Comparison of ENCODE assay signal across 7 mouse cellular contexts in the genomic region with DNA sequence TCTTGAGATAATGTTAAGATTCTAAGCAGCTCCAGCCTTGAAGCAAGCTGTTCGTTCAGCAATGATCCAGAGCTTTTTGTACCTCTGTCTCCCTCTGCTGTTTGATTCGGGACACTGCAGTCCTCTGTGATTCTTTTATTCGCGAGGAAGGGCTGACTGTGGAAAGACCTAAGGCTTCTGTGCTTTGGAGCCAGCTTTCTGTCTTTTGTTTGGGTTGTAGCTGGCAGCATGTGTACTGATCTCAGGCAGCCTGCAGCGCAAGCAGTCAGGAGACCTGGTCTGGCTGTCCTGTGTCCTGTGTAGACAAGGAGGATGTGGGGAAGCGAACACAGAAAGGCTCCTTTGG. TPM values are rescaled to one million over a fixed set of nuclear protein-coding genes. Genes with fewer than 3 reads are reported as not detected.
DNase-seq lines count a peak whose midpoint lies in the region; ATAC-seq and TF ChIP-seq lines count a peak whose summit lies in the region.

No protein-coding gene starts in this region.

- peak overlapping the region; percentile 70 for H3K4me2 ChIP-seq in intestine, postnatal 0 days (replicated peaks; ENCODE audit: low read depth)
- peak overlapping the region; percentile 84 for H3K4me2 ChIP-seq in midbrain, embryonic 11.5 days

- peak; percentile 75 for ATAC-seq in granulocyte monocyte progenitor cell, adult 5-6 weeks (replicated peaks; ENCODE audit: poor library complexity, severe bottlenecking)
- peak; percentile 54; the same call in 1 of the 2 replicates for ATAC-seq in intestine, postnatal 0 days
- peak; percentile 79 for ATAC-seq in midbrain, embryonic 11.5 days (ENCODE audit: low FRiP score)

- whole genome bisulfite sequencing in intestine, postnatal 0 days, result 8% methylated on average over 6 of the region's 6 CpGs
- WGBS in midbrain, embryonic 11.5 days, result 9% methylated on average over 6 of the region's 6 CpGs

- peak; percentile 74 for DNase-seq in adrenal gland, postnatal 10 days
- peak; percentile 83 for DNase-seq in embryo, embryonic 9.5 days (ENCODE audit: extremely low spot score)
- peak; percentile 72 to 81 for DNase-seq in left cerebral cortex, postnatal 36 days (ENCODE audit: low spot score in 2 of 2)
- DNase-seq in midbrain, embryonic 11.5 days (ENCODE audit: low spot score, missing footprints), result peak; percentile 99
- DNase-seq in skeletal muscle tissue, adult 2 months (ENCODE audit: low read depth, low spot score), result peak; percentile 47

- no peaks in the 10 kb centered on the region for H3K9me3 ChIP-seq in intestine, postnatal 0 days (ENCODE audit: control insufficient read depth)
- no peaks in the 10 kb centered on the region for H3K9me3 ChIP-seq in midbrain, embryonic 11.5 days (ENCODE audit: control insufficient read depth, low read length)

- peak overlapping the region; percentile 27 for H3K4me3 ChIP-seq in intestine, postnatal 0 days (ENCODE audit: low read depth, low read length)
- H3K4me3 ChIP-seq in midbrain, embryonic 11.5 days (ENCODE audit: low read depth, low read length), result no peak overlapping the region

- no peak overlapping the region for H3K27ac ChIP-seq in intestine, postnatal 0 days (ENCODE audit: low read depth, low read length)
- H3K27ac ChIP-seq in midbrain, embryonic 11.5 days (ENCODE audit: low read depth, low read length), result no peak overlapping the region

- no peak overlapping the region for H3K9ac ChIP-seq in intestine, postnatal 0 days (ENCODE audit: low read depth, low read length)
- peak overlapping the region; percentile 61 for H3K9ac ChIP-seq in midbrain, embryonic 11.5 days (ENCODE audit: low read length)

- intact Hi-C loops in left cerebral cortex, postnatal 36 days (cut with DNase I), result loop anchor here (5.0 kb wide), 1 partner anchor 141 kb away; no protein-coding TSS in a partner anchor

- peak; percentile 89 for TF ChIP-seq CTCF in intestine, postnatal 0 days (IDR thresholded peaks at IDR 0.05; ENCODE audit: low read depth)

- no peaks in the 10 kb centered on the region for H3K27me3 ChIP-seq in intestine, postnatal 0 days (replicated peaks; ENCODE audit: control insufficient read depth, insufficient read depth, low read length)
- no peaks in the 10 kb centered on the region; the same call in 1 of the 2 replicates for H3K27me3 ChIP-seq in midbrain, embryonic 11.5 days (ENCODE audit: control insufficient read depth, insufficient read depth, low read length)

- H3K36me3 ChIP-seq in intestine, postnatal 0 days (ENCODE audit: control insufficient read depth, insufficient read depth), result no peaks in the 10 kb centered on the region
- no peaks in the 10 kb centered on the region for H3K36me3 ChIP-seq in midbrain, embryonic 11.5 days (ENCODE audit: control insufficient read depth, insufficient read depth, low read length)

- H3K4me1 ChIP-seq in intestine, postnatal 0 days (replicated peaks; ENCODE audit: control insufficient read depth, insufficient read depth, low read length), result peaks cover 6% of the 10 kb centered on the region
- no peaks in the 10 kb centered on the region for H3K4me1 ChIP-seq in midbrain, embryonic 11.5 days (ENCODE audit: control insufficient read depth, insufficient read depth, low read length)

RNA-seq across cellular contexts. Expression of a gene that starts 19.6 kb away (rescaled TPM):
- total RNA-seq in adrenal gland, postnatal 10 days (2021), result not detected
- total RNA-seq in granulocyte monocyte progenitor cell, adult 5-6 weeks (2014; fragmentation: Nextera tagmentation), result not detected in 2 replicates
- not detected in 2 replicates for total RNA-seq in granulocyte monocyte progenitor cell, adult 5-6 weeks (2017)
- not detected in 2 replicates for polyA plus RNA-seq in intestine, postnatal 0 days (2015; fragmentation: Nextera tagmentation; extraction: Ambion mirVana)
- under 1 TPM; 0.20 to 0.34 TPM for total RNA-seq in left cerebral cortex, postnatal 36 days (2021)
- polyA plus RNA-seq in midbrain, embryonic 11.5 days (2014; fragmentation: Nextera tagmentation; extraction: Ambion mirVana), result 0.07 and 0.21 TPM in 2 replicates

RNA-seq across cellular contexts. Expression of a gene that starts 49.9 kb away (rescaled TPM):
- total RNA-seq in adrenal gland, postnatal 10 days (2021), result not detected
- total RNA-seq in granulocyte monocyte progenitor cell, adult 5-6 weeks (2014; fragmentation: Nextera tagmentation), result not detected in 2 replicates
- total RNA-seq in granulocyte monocyte progenitor cell, adult 5-6 weeks (2017), result not detected in 2 replicates
- not detected in 2 replicates for polyA plus RNA-seq in intestine, postnatal 0 days (2015; fragmentation: Nextera tagmentation; extraction: Ambion mirVana)
- total RNA-seq in left cerebral cortex, postnatal 36 days (2021), result not detected
- not detected in 2 replicates for polyA plus RNA-seq in midbrain, embryonic 11.5 days (2014; fragmentation: Nextera tagmentation; extraction: Ambion mirVana)

RNA-seq across cellular contexts. Expression of a gene that starts 58.4 kb away (rescaled TPM):
- 10 to 100 TPM; 51.5 to 52.5 TPM for total RNA-seq in adrenal gland, postnatal 10 days (2021)
- total RNA-seq in granulocyte monocyte progenitor cell, adult 5-6 weeks (2014; fragmentation: Nextera tagmentation), result 47.7 and 79.3 TPM in 2 replicates
- 106 and 111 TPM in 2 replicates for total RNA-seq in granulocyte monocyte progenitor cell, adult 5-6 weeks (2017)
- 18.4 and 18.5 TPM in 2 replicates for polyA plus RNA-seq in intestine, postnatal 0 days (2015; fragmentation: Nextera tagmentation; extraction: Ambion mirVana)
- total RNA-seq in left cerebral cortex, postnatal 36 days (2021), result 10 to 100 TPM; 35.0 to 36.9 TPM
- 62.9 and 63.9 TPM in 2 replicates for polyA plus RNA-seq in midbrain, embryonic 11.5 days (2014; fragmentation: Nextera tagmentation; extraction: Ambion mirVana)

Comparison
In these comparisons a context has a peak if more than half of its experiments do, and no peak if none do; other contexts are left out.
1. DNase-seq: peak in every context shown above with its lines; median percentile 99 in midbrain, embryonic 11.5 days; 83 in embryo, embryonic 9.5 days; 76 in left cerebral cortex, postnatal 36 days; 74 in adrenal gland, postnatal 10 days; 47 in skeletal muscle tissue, adult 2 months.